Mouse (Mus musculus): ENCODE data around the gene Plg. TPM values are rescaled to one million over a fixed set of nuclear protein-coding genes. Genes with fewer than 3 reads are reported as not detected.
A peak's percentile ranks its signal among the peaks of the same experiment; 100 is the strongest.

The Plg gene
- total RNA-seq (2014; fragmentation: Nextera tagmentation) (not detected in 2 replicates), total RNA-seq (2017) (not detected in 2 replicates)

DNA sequence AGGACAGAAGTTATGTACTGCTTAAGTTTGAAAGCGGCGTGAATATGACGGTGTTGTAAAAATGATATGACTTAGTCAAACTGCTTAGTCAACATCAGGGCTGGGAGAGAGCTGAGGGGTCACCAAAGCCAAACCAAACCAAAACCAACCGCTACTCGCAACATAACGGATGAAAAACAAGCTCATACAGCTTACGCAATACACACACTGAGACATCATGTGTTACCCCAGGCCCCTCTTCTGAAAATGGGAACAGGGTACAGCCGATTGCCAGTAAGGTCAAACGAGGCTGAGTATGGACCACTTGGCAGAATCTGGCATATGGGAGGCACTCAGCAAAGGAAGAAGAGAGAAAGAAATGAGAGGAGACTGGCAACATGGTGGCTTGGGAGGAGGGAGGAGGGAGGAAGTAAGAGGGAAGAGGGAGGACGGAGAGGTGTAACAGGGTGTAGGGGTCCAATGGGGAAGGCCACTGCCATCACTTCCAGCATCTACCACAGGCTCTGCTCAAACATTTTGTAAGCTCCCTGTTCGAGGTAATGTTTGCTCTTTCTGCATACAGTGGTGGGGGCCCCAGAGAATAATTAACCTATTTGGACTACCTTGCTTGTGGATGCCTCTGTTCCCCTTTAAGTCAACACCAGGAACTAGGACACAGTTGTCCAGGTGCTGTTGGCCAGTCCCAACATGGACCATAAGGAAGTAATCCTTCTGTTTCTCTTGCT lies at the start of gene Plg:
Plg (plus strand) TSS at position 628 of the 725 bp plus-strand sequence.
- ATAC-seq (replicated peaks; ENCODE audit: poor library complexity, severe bottlenecking), result peak; percentile 88

DNA sequence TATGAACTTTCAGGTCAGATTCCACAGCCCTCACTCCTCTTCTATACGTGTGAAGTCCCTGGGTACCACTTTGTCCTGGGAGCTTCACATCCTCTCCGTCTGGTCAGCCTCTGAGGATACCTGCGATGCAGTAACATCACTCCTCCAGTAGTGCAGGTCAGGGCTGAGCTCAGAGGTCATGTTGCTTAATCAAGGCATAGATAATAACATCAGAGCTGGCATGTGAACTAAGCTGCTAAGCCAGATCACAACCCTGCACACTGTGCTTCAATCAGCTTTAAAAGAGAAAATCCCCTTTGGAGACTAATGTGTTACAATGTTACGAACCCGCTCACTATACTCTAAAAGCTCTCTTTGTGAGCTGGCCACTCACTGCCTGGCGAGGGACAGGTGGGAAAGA lies 43.3 kb upstream of the Plg start:
- no peak for ATAC-seq (replicated peaks; ENCODE audit: poor library complexity, severe bottlenecking)

DNA sequence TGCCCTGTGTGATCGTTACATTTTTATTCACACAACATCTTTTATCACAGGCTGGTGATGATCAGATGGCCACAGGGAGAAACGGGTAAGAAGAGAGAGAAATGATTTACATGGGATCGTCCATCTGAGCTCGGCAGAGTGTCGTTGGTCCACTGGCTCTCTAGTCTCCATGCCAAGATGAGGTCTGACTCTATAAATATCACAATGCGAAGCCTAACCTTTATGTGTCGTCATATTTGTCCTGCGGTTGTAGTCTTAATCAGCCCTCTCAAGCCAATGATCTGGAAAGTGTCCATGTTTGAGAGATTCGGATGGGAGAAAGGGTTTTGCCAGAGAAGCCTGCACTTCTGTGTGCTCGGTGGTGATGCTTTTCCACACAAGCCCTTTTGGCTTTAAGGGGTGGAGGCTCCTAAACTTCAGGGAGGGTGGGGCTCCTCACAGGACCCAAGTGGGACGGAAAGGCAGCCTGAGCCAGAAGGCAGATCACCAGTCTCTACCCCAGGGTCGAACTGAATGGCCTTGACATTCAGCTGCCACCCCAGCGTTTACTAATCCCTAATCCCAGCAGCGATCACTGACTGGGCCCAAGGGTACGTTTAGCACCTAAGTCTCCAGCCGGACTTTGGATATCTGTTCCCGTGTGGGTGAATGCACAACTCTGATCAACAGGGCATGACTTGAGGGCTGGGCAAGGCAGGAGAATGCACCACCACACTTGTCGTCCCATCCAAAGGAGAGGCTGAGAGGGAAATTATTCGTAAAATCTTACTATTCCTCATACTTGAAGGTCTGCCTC lies 42.1 kb upstream of the Plg start:
- no peak for ATAC-seq (replicated peaks; ENCODE audit: poor library complexity, severe bottlenecking)

DNA sequence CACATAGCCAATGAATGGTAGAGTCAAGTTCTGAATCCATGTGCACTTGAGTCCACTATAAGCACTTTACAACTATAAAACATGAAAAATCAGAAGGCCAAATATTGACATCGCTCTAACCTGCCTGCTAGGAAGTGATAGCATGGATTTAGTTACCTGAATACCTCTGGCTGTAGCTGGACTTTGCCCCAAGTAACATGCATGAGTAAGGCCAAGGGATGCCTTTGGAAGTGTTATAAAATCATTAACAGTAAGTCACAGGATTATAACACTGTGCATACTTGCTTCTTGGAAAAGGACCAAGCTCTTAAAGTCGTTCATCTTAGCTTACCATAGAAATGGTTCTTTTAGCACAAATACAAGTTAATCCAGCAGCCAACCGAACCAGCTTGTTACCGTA lies 41.3 kb upstream of the Plg start:
- no peak for ATAC-seq (replicated peaks; ENCODE audit: poor library complexity, severe bottlenecking)

DNA sequence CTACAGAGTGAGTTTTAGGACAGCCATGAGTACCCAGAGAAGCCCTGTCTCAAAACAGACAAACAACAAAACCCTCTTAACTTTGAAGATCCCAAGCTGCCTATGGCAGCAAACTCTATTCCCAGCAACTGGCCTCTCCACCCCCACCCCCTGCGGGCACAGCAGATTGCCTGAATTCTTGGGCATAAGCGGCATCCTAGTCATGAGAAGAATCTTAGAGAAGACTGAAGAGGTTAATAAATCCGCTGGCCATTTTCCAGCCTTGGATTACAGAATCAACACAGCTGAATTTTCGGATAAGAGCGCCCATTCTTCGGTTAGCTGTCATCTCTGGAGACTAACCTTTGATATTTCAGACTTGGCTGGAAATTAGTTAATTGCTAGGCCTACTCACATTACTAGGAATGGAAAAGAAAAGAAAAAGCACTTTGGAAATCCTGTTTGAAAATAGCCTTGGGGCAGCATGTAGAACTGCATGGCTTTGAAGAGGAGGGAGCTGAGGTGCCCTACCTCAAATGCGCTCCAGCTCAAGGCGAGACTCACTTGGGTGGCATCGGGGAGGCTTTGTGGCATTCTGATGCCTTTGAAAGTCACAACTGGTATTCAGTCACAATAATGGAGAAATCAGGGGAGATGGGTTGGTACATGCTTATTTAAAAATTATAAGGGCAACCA lies 34.6 kb upstream of the Plg start:
- ATAC-seq (replicated peaks; ENCODE audit: poor library complexity, severe bottlenecking), result no peak

DNA sequence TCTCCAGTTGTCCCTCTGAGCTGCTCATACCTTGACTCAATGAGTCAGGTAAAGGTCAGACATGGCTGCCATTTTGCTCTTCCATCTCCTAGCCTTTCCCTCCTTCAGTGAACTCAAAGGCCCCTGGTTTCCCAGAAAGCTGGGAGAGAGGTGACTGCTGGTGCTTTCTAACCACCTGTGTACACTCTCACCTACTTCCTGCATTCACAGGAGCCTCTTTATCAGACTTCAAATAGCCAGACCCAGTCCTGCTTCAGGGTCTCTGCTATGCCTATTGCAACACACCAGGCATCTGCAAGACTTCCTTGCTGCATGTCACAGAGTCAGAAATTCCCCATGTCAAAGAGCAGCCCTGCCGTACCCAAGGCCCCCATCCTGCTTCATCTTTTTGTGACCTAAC lies 30.9 kb upstream of the Plg start:
- ATAC-seq (replicated peaks; ENCODE audit: poor library complexity, severe bottlenecking), result 0 out of 2 replicates have a peak, but pooled peaks have one; percentile 22

DNA sequence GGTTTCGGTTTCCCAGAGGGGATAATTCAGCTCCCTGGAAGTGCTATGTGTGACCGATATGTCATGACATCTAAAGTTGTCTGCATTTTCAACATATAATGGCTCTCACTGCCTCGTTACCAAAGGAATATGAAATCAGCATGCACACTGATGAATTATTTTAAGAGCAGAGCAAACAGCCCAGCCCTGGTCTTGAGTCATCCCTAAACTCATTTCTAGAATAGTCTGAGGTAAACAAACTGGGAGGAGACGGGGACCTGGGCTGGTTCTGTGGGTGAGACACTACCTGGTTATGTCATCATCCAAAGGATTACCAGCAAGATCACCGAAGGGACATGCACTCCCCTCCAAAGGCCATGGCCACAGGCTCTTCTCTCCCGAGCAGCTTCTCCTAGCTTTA lies 26.8 kb upstream of the Plg start:
- ATAC-seq (replicated peaks; ENCODE audit: poor library complexity, severe bottlenecking), result no peak

DNA sequence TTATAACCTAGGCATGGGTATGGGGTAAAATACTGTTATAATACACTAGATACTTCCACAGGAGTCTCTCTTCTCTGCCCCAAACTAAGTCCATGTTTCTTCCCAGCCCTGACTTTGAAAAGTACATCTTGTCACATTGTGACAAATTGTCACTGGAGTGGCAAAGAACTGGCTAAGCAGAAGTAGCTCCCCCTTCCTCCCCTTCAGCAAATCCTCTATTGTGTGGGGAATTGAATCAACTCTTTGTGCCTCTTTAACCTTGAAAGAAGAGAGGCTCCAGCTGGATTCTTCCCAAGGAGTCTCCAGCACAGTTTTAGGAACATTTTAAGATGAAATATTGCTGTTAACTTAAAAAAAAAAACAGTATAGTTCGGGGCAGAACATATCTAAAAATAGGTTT lies 25.6 kb upstream of the Plg start:
- no peak for ATAC-seq (replicated peaks; ENCODE audit: poor library complexity, severe bottlenecking)

DNA sequence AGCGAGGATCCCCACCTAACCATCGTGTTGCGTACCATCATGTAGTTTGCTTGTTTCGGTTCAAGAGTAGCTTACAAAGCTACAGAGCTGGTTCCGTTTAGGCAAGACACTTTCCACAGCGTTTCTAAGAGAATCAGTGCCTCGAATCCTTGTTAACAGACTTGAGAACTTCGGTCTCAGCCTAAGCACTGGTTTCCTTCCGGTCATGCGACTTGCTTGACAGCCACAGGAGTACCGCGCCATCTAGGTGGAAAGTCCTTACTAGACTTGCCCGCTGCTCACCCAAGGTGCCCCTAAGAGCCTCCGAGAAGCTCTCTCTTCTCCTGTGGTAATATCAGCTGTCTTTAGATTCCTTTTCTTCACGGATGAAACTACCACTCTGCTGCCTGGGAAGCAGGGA lies 18.5 kb upstream of the Plg start:
- ATAC-seq (replicated peaks; ENCODE audit: poor library complexity, severe bottlenecking), result no peak

DNA sequence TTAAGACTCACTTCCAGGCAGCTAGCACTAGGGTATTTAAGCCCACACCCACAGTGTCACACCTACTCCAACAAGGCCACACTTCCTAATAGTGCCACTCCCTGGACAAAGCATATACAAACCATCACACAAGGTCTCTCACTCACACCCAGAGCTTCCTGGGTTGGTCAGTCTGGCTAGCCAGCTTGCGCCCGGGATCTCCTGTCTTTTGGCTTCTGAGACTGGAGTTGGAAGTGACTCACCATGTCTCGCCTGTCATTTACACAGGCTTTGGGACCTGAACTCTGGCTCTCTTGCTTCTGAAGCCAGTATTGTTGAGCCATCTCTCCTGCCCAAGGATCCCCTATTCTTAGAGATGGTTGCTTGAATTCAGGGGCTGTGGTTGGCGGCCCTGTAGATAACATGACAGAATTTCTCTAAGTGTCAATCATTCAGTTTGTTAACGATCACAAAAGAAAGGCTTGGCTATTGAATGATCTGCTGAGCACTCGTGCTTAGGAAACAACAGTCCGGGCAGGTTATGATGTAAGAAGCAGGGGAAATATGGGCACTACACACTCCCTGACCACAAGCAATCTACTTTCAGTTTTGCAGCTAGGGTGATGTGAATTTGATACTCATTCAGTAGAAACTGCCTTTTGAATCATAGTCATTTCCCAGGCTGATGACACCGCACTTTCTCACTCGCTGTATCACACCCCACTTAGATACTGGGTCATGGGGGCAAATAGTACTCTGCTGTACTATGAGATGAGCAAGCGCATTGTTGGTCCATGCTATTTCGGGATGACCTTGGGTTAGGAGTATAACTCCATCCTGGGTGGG lies 14.6 kb upstream of the Plg start:
- ATAC-seq (replicated peaks; ENCODE audit: poor library complexity, severe bottlenecking), result peak; percentile 90

DNA sequence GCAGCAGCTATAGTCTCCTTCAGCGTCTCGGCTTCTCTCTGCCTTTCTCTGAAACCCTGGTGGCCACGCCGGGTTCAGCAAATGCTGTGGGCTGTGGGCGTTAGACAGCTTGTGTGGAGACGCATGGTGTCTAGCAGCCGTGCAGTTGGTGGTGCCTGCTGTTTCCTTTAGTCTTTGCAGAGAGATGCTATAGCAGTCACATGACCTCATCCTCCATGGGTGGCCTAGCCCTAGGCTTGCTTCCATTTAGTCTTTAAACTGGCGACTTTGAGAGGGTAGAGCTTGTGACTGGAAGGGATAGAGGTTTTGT lies 14.0 kb upstream of the Plg start:
- ATAC-seq (replicated peaks; ENCODE audit: poor library complexity, severe bottlenecking), result peak; percentile 28

DNA sequence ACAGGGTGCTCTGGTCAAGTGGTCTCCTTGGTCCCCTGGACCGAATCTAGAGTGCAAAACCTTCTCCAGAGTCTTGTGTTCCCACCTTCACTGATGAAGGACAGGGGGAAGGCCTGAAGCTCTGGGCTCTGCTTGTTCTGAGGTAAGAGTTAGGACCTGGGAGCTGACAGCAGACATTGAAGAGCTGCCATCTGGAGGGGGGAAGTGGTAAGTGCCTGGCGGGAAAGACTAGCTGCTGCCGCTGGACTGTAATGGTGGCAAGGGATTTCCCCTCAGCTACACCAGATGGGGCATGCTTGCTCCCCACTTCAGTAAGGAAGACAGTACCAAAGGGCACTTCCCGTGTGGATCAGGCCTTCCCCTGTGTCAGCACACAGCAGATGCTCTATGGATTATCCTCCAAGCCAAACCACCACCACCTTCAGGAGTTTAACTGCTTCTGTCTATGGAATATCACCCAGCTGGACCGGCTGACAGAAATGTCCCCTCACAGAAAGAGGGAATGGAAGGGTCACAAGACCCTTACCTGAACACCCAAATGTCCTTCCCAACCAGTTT lies 11.0 kb upstream of the Plg start:
- peak; percentile 59 for ATAC-seq (replicated peaks; ENCODE audit: poor library complexity, severe bottlenecking)

DNA sequence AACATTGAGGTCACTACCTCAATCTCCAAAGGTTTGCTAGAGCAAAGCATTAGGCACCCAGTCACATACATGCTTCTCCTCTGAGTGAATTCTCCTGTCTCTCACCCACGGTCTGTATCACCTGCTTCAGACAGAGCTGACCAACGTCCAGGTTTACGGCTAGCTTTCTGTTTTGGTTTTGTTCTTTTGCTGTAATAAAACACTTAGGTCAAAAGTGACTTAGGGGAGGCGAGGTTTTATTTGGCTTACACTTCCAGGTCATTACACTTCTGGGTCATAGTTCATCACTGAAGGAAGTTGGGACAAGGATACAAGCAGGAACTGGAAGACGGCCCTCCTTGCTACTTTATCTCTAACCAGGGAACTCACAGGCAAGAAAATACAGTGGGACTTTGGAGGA lies 9.0 kb upstream of the Plg start:
- ATAC-seq (replicated peaks; ENCODE audit: poor library complexity, severe bottlenecking), result no peak

DNA sequence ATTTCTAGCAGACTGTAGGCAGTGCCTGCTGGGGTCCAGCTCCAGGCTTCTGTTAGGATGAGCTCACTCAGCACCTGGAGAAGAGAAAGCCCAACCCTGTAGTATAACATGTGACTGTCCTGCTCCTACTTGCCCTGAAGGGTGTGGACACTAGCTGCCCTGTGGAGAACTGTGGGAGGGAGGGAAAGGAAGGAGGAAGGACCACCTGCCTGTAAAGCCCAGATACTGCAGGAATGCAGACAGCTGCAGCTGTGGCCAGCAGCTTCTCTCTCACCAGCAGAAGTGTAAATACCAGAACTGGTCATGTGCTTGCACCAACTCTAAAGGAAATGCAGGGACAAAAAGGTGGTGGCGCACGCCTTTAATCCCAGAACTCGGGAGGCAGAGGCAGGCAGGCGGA lies 8.1 kb upstream of the Plg start:
- ATAC-seq (replicated peaks; ENCODE audit: poor library complexity, severe bottlenecking), result no peak

DNA sequence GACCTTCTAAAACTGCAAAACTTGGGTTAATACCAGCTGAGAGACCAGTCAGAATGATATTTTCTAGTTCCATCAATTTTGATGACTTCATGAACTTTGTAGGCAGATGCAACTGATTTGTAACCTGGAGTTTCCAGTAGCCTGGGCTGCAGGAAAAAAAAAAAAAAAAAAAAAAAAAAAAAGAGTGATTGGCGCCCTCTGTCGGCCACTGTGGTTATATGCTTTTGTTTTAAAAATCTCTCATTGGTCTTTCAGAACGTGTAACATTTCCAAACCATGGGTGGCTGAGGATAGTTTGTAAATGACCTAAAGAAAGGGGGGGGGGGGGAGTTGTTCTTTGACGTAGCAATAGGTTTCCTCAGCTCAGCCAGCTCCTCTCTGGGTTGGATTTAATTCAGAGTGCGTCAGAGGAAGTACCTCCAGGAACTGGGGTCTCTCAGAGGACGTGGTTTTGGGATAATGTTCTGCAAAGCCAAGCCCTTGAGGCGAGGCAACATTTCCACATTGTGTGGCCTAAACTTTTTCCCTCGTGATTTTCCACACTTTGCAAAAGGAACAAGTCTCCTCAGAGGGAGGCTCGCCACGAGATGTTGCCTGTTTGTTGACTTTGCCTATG lies 7.0 kb upstream of the Plg start:
- peak; percentile 67 for ATAC-seq (replicated peaks; ENCODE audit: poor library complexity, severe bottlenecking)

DNA sequence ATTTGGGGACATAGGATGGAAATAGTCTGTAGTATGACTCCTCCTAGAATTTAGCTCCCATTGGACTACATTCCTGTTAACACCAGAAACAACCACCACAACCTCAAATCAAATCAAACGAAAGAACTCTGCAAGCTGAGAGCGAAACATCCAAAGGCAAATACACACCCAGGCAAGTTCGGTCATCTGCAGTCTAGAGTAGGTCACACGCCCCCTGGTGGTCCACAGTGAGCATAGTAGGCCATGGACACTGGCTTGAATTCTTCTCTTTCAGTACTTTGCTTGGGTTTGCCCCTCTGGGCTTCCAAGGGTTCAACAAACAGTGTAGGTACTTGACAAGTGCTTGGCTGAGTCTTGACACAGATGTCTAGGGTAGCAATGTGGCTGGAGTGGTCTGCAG lies 6.4 kb upstream of the Plg start:
- ATAC-seq (replicated peaks; ENCODE audit: poor library complexity, severe bottlenecking), result peak; percentile 78

DNA sequence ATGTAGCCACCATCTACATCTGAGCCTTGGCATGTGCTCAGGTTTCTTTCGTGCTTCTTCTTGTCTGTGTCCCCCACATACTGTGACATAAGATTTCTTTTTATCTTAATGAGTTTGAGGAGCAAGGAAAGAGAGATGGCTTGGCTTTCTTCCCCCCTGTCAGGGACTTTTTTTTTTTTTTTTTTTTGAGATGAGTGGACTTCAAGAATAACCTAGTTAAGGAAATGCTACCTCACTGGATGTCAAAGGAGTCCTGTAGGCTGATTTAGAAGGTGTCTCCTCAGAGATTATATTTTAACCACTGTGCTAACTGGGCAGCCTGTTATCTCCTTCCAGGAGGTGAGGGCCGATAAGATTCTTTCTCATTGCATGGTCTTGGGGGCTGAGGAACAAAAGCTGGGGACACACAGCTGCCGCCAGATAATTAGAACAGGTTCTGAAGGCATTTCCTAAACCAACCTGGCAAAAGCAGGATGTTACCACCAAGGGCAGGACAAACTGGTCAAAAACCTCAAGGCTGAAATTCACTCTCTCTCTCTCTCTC lies 4.7 kb upstream of the Plg start:
- no peak for ATAC-seq (replicated peaks; ENCODE audit: poor library complexity, severe bottlenecking)

DNA sequence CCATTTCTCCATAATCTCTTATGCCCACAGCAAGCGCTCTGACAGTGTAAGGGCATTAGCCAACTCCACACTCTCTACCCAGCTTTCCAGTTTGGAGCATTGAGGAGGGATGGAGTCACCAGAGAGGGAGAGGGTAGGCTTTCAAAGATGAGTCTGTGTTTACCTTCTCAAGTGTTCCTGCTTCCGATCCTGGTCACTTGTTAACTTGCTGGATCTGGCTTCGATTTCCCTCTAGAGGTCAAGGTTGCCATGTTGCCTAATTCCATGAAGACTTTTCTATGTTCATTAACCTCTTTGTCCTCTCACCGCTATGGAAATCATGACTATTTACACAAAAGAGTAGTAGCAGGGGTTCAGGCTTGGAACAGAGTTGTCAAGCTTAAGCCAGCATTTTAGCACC lies 1.9 kb downstream of the Plg start:
- no peak for ATAC-seq (replicated peaks; ENCODE audit: poor library complexity, severe bottlenecking)

DNA sequence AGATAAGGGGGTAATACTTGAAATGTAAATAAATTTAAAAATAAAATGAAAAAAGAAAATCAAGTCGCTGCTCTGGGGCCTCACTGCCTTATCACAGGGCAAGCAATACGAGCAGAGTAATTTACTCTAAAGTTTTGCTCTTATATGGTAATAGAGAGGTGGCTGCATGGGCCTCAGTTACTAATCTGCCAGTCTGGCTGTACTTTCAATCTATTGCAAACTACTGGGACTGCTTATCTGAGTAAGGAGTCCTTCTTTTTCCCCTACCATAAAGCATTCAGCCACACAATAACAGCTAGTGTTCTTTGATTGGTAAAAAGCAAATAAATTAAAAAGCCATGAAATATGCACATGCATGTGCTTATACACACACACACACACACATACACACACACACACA lies 3.2 kb downstream of the Plg start:
- no peak for ATAC-seq (replicated peaks; ENCODE audit: poor library complexity, severe bottlenecking)

DNA sequence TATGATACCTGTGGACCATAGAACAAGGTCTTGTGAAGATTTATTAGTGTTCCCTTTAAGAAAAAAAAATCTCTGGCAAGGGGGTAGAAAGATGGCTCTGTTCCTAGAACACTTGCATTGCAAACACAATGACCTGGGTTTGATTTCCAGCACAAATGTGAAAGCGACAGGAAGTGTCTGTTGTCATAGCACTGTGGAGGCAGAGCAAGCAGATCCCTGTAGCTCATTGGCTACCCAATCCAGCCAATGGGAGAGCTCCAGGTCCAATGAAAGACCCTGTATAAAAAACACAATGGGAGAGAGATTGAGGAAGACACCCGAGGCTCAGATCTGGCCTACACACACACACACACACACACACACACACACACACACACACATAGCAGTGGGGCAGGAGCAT lies 4.1 kb downstream of the Plg start:
- no peak for ATAC-seq (replicated peaks; ENCODE audit: poor library complexity, severe bottlenecking)

Data from granulocyte monocyte progenitor cell, adult 5-6 weeks (primary cell).